Mouse (Mus musculus) limb, embryonic 14.5 days (tissue): ENCODE results near the gene Llcfc1. TPM values are rescaled to one million over a fixed set of nuclear protein-coding genes. Genes with fewer than 3 reads are reported as not detected.

Experiments used
- ATAC-seq: fragments of 200-750 bp; cut with Nextera tagmentation; 2 replicates; pipeline ENCODE4 v1.8.0; 2017; ENCODE audit warnings: low read depth, moderate number of reproducible peaks, moderate TSS enrichment; ENCODE audit not compliant: low FRiP score
- DNase-seq: peaks from one replicate; pipeline ENCODE4 v3.0.0-alpha.2; 2015; ENCODE audit warnings: low spot score
- H3K27ac ChIP-seq: fragments of 300-500 bp; sonication (generic); replicated peaks from 2 replicates; pipeline ENCODE4 v1.5.1; 2014; ENCODE audit warnings: low read depth, mild to moderate bottlenecking, low read length, moderate library complexity, mixed read lengths
- H3K27me3 ChIP-seq: fragments of 300-500 bp; sonication (generic); 2 replicates; pipeline ENCODE4 v1.6.1; 2014; ENCODE audit warnings: low read length, mixed read lengths; ENCODE audit not compliant: control insufficient read depth, insufficient read depth
- H3K36me3 ChIP-seq: fragments of 300-500 bp; sonication (generic); 2 replicates; pipeline ENCODE4 v1.6.1; 2014; ENCODE audit warnings: mild to moderate bottlenecking, low read length, moderate library complexity, mixed read lengths; ENCODE audit not compliant: control insufficient read depth, insufficient read depth
- H3K4me1 ChIP-seq: fragments of 300-500 bp; sonication (generic); 2 replicates; pipeline ENCODE4 v1.6.1; 2014; ENCODE audit warnings: antibody characterized with exemption, low read length, mixed read lengths; ENCODE audit not compliant: control insufficient read depth, insufficient read depth
- H3K4me2 ChIP-seq: fragments of 300-500 bp; sonication (generic); replicated peaks from 2 replicates; pipeline ENCODE4 v1.6.1; 2014; ENCODE audit warnings: low read depth, mild to moderate bottlenecking, low read length, moderate library complexity; ENCODE audit not compliant: severe bottlenecking
- H3K4me3 ChIP-seq: fragments of 300-500 bp; sonication (generic); replicated peaks from 2 replicates; pipeline ENCODE4 v1.5.1; 2014; ENCODE audit warnings: low read length
- H3K9ac ChIP-seq: fragments of 300-500 bp; sonication (generic); 2 replicates; pipeline ENCODE4 v1.6.1; 2014; ENCODE audit warnings: mild to moderate bottlenecking, low read depth, low read length, moderate library complexity; ENCODE audit not compliant: severe bottlenecking
- H3K9me3 ChIP-seq: fragments of 300-500 bp; sonication (generic); 2 replicates; pipeline ENCODE4 v1.6.1; 2016; ENCODE audit warnings: low read length; ENCODE audit not compliant: control insufficient read depth
- POLR2A ChIP-seq: fragments of 200-500 bp; IDR thresholded peaks from 2 replicates; pipeline ENCODE4 v1.8.0; 2012; ENCODE audit warnings: inconsistent platforms, mild to moderate bottlenecking, moderate library complexity, borderline replicate concordance; ENCODE audit not compliant: insufficient read depth, insufficient read length; ENCODE audit errors: extremely low read depth
- WGBS: fragments of 180-500 bp; shearing (Covaris S2); extraction: QIAGEN DNeasy Blood & Tissue Kit; methylation state at CpG from one replicate; pipeline ENCODE4 v1.1.7; 2014; 5-methylcytosine and 5-hydroxymethylcytosine counted together
- polyA plus RNA-seq, 2 experiments: library from polyadenylated mRNA; depleted of rRNA in 1 of 2; stranded (reverse) in 1 of 2; unstranded in 1 of 2; fragments of >200 nt; fragmentation: Nextera tagmentation in 1 of 2; extraction: Ambion mirVana in 1 of 2; gene quantifications; 2 replicates each; pipeline versions ENCODE4 v1.2.1 to v1.2.3; 2012 to 2014

Llcfc1 gene
- polyA plus RNA-seq, 2 experiments: not detected

- no peak overlapping the region for H3K9ac ChIP-seq
- no peak for DNase-seq
- H3K27me3 ChIP-seq: no peaks in the 10 kb centered on the region
- H3K27ac ChIP-seq: no peak overlapping the region
- H3K9me3 ChIP-seq: no peaks in the 10 kb centered on the region
- H3K4me2 ChIP-seq: no peak overlapping the region
- H3K36me3 ChIP-seq: no peaks in the 10 kb centered on the region
- no peak overlapping the region for H3K4me3 ChIP-seq
- no peak for TF ChIP-seq POLR2A
- ATAC-seq: no peak
- H3K4me1 ChIP-seq: no peaks in the 10 kb centered on the region
Observed at GRCm38 (mm10) chr6:41646672-41647071, 37.6 kb upstream of the Llcfc1 start.

GRCm38 (mm10) chr6:41653173-41653572 lies 31.1 kb upstream of the Llcfc1 start:
- no peaks in the 10 kb centered on the region for H3K9me3 ChIP-seq

GRCm38 (mm10) chr6:41654648-41655047 lies 29.6 kb upstream of the Llcfc1 start:
- no peak overlapping the region for H3K9ac ChIP-seq
- no peaks in the 10 kb centered on the region for H3K27me3 ChIP-seq
- H3K9me3 ChIP-seq: no peaks in the 10 kb centered on the region
- WGBS: 89% methylated on average over 8 of the region's 8 CpGs
- DNase-seq: no peak
- H3K4me1 ChIP-seq: no peaks in the 10 kb centered on the region
- H3K4me2 ChIP-seq: no peak overlapping the region
- no peak overlapping the region for H3K4me3 ChIP-seq
- ATAC-seq: no peak
- H3K27ac ChIP-seq: no peak overlapping the region
- TF ChIP-seq POLR2A: no peak
- no peaks in the 10 kb centered on the region for H3K36me3 ChIP-seq

More at GRCm38 (mm10) chr6:41653173-41653572, 31.1 kb upstream of the Llcfc1 start:
- Histone ChIP-seq H3K4me3 (no peak overlapping the region), H3K36me3 (no peaks in the 10 kb centered on the region), H3K4me2 (no peak overlapping the region), H3K27me3 (no peaks in the 10 kb centered on the region), H3K27ac (no peak overlapping the region), H3K9ac (no peak overlapping the region), H3K4me1 (no peaks in the 10 kb centered on the region)
- TF ChIP-seq POLR2A: no peak
- 97% methylated on average over 5 of the region's 5 CpGs for WGBS
- no peak for DNase-seq
- ATAC-seq: no peak

GRCm38 (mm10) chr6:41658487-41658886 lies 25.7 kb upstream of the Llcfc1 start:
- TF ChIP-seq POLR2A: no peak
- DNase-seq: no peak
- no peak overlapping the region for H3K9ac ChIP-seq
- no peaks in the 10 kb centered on the region for H3K9me3 ChIP-seq
- no peaks in the 10 kb centered on the region for H3K4me1 ChIP-seq
- no peak overlapping the region for H3K27ac ChIP-seq
- WGBS: 88% methylated on average over 1 of the region's 1 CpGs
- no peaks in the 10 kb centered on the region for H3K36me3 ChIP-seq
- no peak for ATAC-seq
- H3K4me3 ChIP-seq: no peak overlapping the region
- no peaks in the 10 kb centered on the region for H3K27me3 ChIP-seq
- no peak overlapping the region for H3K4me2 ChIP-seq

GRCm38 (mm10) chr6:41662320-41662719 lies 21.9 kb upstream of the Llcfc1 start:
- Histone ChIP-seq H3K9ac (no peak overlapping the region), H3K27me3 (no peaks in the 10 kb centered on the region), H3K4me2 (no peak overlapping the region), H3K4me3 (no peak overlapping the region), H3K4me1 (no peaks in the 10 kb centered on the region), H3K36me3 (no peaks in the 10 kb centered on the region), H3K9me3 (no peaks in the 10 kb centered on the region), H3K27ac (no peak overlapping the region)
- TF ChIP-seq POLR2A: no peak
- 36% methylated on average over 2 of the region's 2 CpGs for WGBS
- DNase-seq: no peak
- ATAC-seq: no peak

- no peak for TF ChIP-seq POLR2A
- ATAC-seq (no peak), DNase-seq (no peak)
- H3K27me3 ChIP-seq: no peaks in the 10 kb centered on the region
- no peaks in the 10 kb centered on the region for H3K9me3 ChIP-seq
- WGBS: 94% methylated on average over 2 of the region's 2 CpGs
- H3K4me1 ChIP-seq: no peaks in the 10 kb centered on the region
- no peak overlapping the region for H3K27ac ChIP-seq
- no peak overlapping the region for H3K4me2 ChIP-seq
- H3K9ac ChIP-seq: no peak overlapping the region
- no peaks in the 10 kb centered on the region for H3K36me3 ChIP-seq
- H3K4me3 ChIP-seq: no peak overlapping the region
Observed at GRCm38 (mm10) chr6:41676530-41676929, 7.7 kb upstream of the Llcfc1 start.
